Mouse (Mus musculus) kidney, adult 18-20 months (tissue): ENCODE measurements at regions not wholly inside any gene's neighbourhood (a gene's known extent, or its start where the extent isn't known, plus 50 kb on each side); places are given as distances from the start of the nearest gene placed in this dataset.
"Not testable (repeated sequence)": the region's sequence is repeated elsewhere in the genome, so short reads cannot be mapped to it uniquely, and the experiment has no call there.

Experiments
- DNase-seq: peaks from one replicate; pipeline ENCODE4 v3.0.0; 2021

DNA sequence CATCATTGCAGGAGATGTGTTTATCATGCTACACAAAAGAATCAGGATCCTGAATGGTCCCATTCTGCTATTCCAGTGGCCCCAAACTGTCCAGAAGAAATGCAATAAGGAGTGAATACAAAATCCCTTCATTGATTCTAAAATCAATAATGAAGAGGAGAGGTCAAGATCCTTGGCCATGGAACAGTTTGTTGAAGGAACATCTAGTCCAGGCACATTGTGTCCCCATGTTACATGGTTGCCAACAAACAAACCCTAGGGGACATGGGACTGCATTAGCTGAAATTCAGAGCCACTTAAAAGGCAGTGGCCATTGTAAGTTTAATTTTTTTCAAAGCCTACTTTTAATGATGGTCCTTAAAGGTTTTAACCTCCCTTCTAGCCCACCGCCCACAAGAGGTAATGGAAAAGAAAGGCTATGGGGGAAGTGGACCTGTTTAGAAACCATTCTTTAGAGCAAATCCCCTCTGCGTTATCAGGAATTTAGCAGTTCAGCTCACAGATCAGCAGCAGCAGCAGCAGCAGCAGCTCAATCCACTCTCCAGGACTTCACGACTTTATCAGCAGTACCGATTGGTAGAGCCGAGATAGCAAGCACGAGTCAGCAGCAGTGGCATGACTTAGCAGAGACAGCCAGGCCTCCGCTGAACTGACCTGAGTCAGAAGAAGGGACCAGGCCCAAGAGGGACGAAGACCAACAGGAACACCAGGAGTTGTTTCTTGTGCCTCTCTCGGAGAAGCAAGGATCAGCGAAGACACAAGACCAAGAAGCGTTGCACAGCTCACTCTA lies 268.3 kb downstream of the Setd4 start:
- DNase-seq = no peak

DNA sequence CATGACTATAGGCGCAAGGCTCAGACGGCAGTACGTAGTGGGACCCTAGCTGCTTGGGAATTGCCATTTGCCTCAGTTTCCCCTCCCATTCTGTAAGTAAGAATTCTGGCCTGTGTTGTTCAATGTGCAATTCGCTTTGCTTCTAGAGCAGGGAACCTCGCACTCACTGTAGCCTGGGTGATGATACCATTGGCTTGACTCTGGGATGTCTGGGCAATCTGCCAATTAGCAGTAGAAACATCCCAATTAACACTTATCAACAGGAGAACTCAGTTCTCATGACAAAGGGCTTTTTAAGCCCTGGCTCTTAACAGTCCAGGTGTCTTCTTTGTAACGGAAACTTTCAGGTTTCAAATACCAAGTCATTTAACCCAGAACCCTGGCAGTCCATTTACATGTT lies 270.2 kb downstream of the Setd4 start:
- no peak for DNase-seq

DNA sequence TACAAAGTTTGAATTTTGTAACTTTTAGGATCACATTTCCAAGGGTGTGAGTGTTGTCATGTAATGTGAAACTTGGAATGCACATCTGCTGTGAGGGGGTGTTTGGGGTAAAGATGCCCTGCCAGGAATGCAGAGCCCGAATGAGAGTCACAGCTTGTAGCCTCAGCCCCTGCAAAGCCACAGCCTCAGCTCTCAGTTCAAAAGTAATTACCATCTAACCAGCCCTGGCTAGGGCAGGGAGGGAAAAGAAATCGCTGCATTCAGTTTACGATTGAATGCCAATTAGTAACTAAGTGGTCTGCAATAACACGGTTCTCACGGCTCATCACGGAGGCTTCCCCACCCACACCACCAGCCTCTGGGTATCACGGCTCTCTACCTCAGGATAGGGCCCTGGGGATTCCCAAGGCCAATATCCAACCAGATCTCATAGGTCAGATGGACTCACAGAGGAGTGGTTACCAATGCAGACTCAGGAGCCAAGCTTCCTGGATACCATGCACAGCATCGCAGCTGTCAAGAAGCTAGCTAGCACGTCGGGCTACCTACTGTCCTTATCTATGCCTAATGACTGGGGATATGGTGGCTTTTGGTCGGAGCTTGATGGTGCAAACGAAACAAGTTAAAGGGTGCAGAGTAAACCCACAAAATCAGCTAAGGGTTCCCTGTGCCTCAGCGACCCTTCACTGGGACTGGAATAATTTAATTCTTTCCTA lies 275.0 kb downstream of the Setd4 start:
- DNase-seq = no peak

GRCm38 (mm10) chr16:93324911-93325310 lies 279.0 kb downstream of the Setd4 start:
- DNase-seq = no peak

DNA sequence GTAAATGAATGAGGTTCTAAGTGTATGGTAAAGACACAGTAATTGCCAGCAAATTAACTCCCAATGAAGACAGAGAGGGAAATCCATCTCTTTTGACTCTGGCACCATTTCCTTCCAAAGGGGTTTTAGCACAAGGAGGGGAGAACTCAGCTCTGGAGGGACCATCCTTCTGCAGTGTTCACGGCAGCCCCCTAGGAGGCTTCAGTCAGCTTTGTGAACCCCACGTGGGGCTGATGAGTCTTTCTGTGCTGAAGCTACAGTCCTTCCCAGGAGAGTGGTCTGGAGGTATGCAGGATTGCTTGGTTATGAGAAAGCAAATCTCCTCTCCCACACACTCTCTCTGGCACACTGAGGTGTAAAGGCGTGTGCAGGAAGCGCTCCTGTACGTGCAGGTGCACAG lies 280.7 kb downstream of the Setd4 start:
- DNase-seq = no peak

GRCm38 (mm10) chr16:93319581-93319980 lies 284.3 kb downstream of the Setd4 start:
- no peak for DNase-seq

GRCm38 (mm10) chr16:93311644-93312043 lies 292.2 kb downstream of the Setd4 start:
- no peak for DNase-seq

- no peak for DNase-seq
Observed at GRCm38 (mm10) chr16:93308666-93309360, 295.1 kb downstream of the Setd4 start.

- DNase-seq = no peak
Observed at GRCm38 (mm10) chr16:93306951-93307350, 296.9 kb downstream of the Setd4 start.

DNA sequence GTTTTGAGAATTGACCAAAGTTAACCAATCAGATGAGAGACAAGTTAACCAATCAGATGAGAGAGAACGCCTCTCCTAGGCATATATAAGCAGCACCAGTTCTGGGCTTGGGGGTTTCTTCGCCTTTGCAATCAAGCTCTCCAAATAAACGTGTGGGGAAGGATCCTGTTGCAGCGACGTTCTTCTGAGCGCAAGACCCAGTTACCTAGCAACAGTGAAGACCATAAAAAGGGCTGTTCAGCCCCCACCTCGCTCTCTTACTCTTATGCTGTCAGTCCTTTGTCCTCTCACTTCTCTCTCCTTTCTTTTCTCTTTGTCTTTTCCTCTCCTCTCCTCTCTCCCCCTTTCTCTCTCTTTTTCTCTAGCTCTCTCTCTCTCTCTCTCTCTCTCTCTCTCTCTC lies 297.7 kb downstream of the Setd4 start:
- DNase-seq = not testable (repeated sequence)

GRCm38 (mm10) chr16:93294430-93294829 lies 309.4 kb downstream of the Setd4 start:
- no peak for DNase-seq

DNA sequence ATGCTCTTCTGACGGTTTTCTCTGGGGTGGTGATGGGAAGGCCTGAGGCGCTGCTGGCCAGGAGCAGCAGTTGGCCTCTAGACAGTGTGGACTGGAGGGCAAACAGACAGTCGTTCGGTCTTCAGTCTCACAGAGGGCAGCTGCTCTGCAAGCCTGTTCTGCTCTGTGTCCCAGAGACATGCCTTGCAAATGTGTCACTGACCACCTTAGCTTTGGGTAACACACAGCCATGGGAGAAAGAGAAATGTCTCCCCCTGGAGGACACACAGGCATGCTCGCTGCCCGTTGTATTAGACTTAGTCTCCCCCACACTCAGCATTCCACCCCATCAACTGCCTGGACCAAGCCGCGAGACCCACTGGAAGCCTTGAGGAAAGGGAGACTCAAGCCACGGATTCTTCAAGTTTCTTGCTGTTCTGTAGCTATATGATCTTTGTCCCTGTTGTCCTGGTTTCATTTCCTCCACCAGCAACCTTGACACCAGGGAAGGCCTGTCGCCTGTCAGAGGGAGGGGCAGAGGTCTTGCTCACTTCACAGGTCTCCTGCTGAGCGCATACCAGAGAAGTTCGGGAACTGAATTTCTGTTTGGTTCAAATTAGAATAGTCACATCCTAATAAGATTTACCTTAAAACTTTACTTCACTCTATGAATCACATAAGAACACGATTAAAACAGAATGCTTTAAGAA lies 310.8 kb downstream of the Setd4 start:
- DNase-seq = peak; percentile 61

GRCm38 (mm10) chr16:93292181-93292834 lies 311.6 kb downstream of the Setd4 start:
- peak; percentile 3 for DNase-seq

- no peak for DNase-seq
Observed at GRCm38 (mm10) chr16:93288036-93288435, 315.8 kb downstream of the Setd4 start.

DNA sequence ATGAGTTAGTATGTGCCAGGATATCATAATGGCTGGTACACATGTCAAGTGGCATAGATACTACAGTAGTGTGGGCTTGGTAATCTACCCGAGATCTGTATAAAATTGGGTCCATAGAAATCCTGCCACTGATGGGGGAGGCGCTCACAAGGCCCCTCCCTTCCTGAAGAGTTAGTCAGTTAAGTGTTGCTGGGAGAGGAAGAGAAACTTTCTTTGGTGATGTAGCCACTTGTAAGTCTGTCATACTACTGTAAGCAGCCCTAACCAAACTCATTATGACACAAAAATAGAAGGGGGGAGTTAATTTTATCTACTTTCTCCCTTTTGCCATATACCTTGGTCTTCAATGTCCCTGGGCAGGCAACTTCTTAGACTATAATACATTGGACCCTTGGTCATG lies 316.3 kb downstream of the Setd4 start:
- DNase-seq = no peak

- no peak for DNase-seq
Observed at GRCm38 (mm10) chr16:93286816-93287215, 317.0 kb downstream of the Setd4 start.

DNA sequence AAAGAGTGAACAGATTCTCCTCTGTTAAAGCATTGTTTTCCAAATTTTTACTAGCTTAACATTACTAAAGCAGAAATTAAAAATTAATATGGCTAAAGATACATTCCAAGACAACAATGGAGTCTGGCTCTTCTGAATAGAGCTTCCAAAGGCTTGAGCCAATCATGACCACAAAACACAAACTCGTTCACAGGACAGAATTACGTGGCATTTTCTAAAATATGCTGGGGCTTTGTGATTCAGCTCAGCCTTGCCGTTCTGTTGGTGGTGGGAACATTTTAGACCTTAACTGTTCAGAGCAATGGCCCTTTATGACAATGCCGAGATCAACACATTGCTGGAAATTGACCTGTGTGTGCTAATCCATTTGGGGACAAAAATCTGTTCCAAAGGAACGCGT lies 318.7 kb downstream of the Setd4 start:
- no peak for DNase-seq

GRCm38 (mm10) chr16:93281715-93282114 lies 322.1 kb downstream of the Setd4 start:
- no peak for DNase-seq

GRCm38 (mm10) chr16:93272636-93273035 lies 331.2 kb downstream of the Setd4 start:
- no peak for DNase-seq

GRCm38 (mm10) chr16:93272146-93272545 lies 331.7 kb downstream of the Setd4 start:
- no peak for DNase-seq

GRCm38 (mm10) chr16:93264061-93264585 lies 339.7 kb downstream of the Setd4 start:
- no peak for DNase-seq

GRCm38 (mm10) chr16:93263141-93263815 lies 340.6 kb downstream of the Setd4 start:
- no peak for DNase-seq
